Mouse (Mus musculus) lung, embryonic 16.5 days (tissue): ENCODE results near the gene Tmem210. TPM values are rescaled to one million over a fixed set of nuclear protein-coding genes. Genes with fewer than 3 reads are reported as not detected.

Experiments
- ATAC-seq: fragments of 200-750 bp; cut with Nextera tagmentation; 2 replicates; pipeline ENCODE4 v1.8.0; 2017; ENCODE audit warnings: low read depth, mild to moderate bottlenecking, moderate library complexity
- H3K27ac ChIP-seq: fragments of 300-500 bp; sonication (generic); 2 replicates; pipeline ENCODE4 v1.5.1; 2014; ENCODE audit warnings: mild to moderate bottlenecking, control low read depth, low read length
- H3K27me3 ChIP-seq: fragments of 300-500 bp; sonication (generic); 2 replicates; pipeline ENCODE4 v1.6.1; 2014; ENCODE audit warnings: low read depth, low read length, mixed read lengths; ENCODE audit not compliant: control insufficient read depth, insufficient read depth
- H3K36me3 ChIP-seq: fragments of 300-500 bp; sonication (generic); 2 replicates; pipeline ENCODE4 v1.6.1; 2014; ENCODE audit warnings: low read length; ENCODE audit not compliant: control insufficient read depth, insufficient read depth
- H3K4me1 ChIP-seq: fragments of 300-500 bp; sonication (generic); replicated peaks from 2 replicates; pipeline ENCODE4 v1.6.1; 2014; ENCODE audit warnings: low read length, mixed read lengths; ENCODE audit not compliant: control insufficient read depth, insufficient read depth
- H3K4me2 ChIP-seq: fragments of 300-500 bp; sonication (generic); 2 replicates; pipeline ENCODE4 v1.6.1; 2014; ENCODE audit warnings: low read depth, low read length, control low read depth
- H3K4me3 ChIP-seq: fragments of 300-500 bp; sonication (generic); 2 replicates; pipeline ENCODE4 v1.5.1; 2014; ENCODE audit warnings: mild to moderate bottlenecking, low read length, control low read depth
- H3K9ac ChIP-seq: fragments of 300-500 bp; sonication (generic); 2 replicates; pipeline ENCODE4 v1.6.1; 2014; ENCODE audit warnings: low read length, control low read depth
- H3K9me3 ChIP-seq: fragments of 300-500 bp; sonication (generic); 2 replicates; pipeline ENCODE4 v1.6.1; 2016; ENCODE audit warnings: low read length; ENCODE audit not compliant: control insufficient read depth
- WGBS: fragments of 180-500 bp; shearing (Covaris S2); extraction: QIAGEN DNeasy Blood & Tissue Kit; methylation state at CpG from one replicate; pipeline ENCODE4 v1.1.7; 2014; 5-methylcytosine and 5-hydroxymethylcytosine counted together
- polyA plus RNA-seq: library from polyadenylated mRNA; unstranded; fragments of >200 nt; fragmentation: Nextera tagmentation; extraction: Ambion mirVana; gene quantifications from 2 replicates; pipeline ENCODE4 v1.2.1, GENCODE M21; 2015

Gene Tmem210
- polyA plus RNA-seq = not detected in 2 replicates

DNA sequence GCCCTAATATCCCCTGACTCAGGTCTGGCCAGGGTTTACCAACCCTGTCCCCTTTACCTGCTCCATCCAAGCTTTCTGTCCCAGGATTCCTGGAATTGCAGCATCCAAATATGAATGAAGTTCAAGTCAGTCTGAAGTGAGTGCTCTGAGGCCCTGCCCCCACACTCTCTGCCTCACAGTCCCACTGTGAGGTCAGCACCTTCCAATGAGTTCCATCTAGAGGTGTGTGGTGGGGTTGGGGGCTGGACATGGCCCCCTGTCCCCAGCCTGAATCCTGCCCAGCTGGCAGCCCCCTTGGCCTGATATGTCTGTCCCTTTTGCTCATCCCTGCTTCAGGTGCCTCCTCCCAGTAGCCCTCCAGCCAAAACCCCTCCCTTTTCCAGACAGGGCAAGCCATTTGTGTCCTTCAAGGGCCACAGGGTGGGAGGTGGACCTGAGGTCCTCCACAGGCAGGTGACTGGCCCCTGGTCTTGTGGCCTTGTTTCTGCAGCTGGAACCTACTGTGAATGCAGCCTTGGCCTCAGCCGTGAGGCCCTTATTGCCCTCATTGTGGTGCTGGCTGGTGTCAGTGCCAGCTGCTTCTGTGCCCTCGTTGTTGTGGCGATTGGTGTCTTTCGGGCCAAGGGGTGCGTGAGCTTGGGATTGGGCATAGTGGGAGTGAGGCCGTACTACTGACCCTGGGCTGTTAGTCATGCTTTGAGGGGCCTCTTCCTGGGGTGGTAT is at the start of gene Tmem210:
Gene Tmem210 (plus strand): TSS at position 219 of the 723 bp plus-strand sequence.
- Histone ChIP-seq H3K4me3 (no peak within 1 kb of the TSS), H3K4me2 (peak within 1 kb of the TSS; percentile 30), H3K9ac (no peak within 1 kb of the TSS), H3K27ac (peak within 1 kb of the TSS; percentile 92), H3K9me3 (no peaks in the 10 kb centered on the region), H3K4me1 (peaks cover 29% of the 10 kb centered on the region), H3K36me3 (peaks cover 25% of the 10 kb centered on the region), H3K27me3 (peaks cover 44% of the 10 kb centered on the region)
- no peak for ATAC-seq
- 82% methylated on average over 6 of the region's 6 CpGs for WGBS

DNA sequence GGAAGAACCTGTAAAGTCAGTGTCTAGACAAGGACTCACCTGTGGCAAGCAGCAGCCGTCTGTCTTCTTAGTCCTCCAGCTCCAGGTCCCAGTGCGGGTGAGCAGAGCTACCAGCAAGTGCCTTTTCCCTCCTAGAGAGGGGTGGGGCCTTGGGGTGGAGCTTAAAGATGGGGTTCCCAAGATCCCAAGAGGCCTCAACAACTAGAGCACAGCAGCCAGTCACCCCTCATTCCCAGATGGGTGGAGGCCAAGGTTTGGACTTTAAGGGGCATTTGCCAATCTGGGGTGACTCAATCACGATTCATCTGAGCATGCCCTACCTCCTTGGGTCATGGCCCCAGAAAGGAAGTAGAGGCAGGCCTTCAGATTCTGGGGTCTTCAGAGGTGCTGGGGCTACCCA is 48.2 kb upstream of the Tmem210 start:
- no peak overlapping the region for H3K4me3 ChIP-seq
- ATAC-seq = no peak
- peaks cover 8% of the 10 kb centered on the region for H3K4me1 ChIP-seq
- H3K4me2 ChIP-seq = no peak overlapping the region
- no peak overlapping the region for H3K27ac ChIP-seq
- H3K36me3 ChIP-seq = no peaks in the 10 kb centered on the region
- no peak overlapping the region for H3K9ac ChIP-seq
- WGBS = 79% methylated on average over 3 of the region's 3 CpGs
- H3K9me3 ChIP-seq = no peaks in the 10 kb centered on the region
- H3K27me3 ChIP-seq = peaks cover 19% of the 10 kb centered on the region

DNA sequence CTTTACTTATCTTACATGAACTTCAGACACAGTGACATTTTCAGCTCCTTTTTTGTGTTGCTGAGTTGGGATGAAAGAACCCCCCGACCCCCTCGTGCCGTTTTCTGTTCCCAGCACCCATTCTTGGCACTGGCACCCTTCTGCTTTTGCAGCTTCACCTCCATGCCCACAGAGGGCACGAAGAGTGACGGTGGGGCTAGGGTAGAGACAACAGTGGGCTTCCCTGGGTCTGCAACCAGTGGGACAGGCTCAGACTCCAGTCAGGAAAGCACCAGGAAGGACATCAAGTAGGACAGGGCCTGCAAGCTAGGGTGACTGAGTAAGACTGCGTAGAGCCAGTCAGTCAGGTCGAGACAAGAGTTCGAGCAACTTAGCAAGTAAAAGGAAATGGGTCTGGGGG is 47.6 kb upstream of the Tmem210 start:
- ATAC-seq = peak; percentile 3; the same call in 1 of the 2 replicates
- H3K36me3 ChIP-seq = no peaks in the 10 kb centered on the region
- H3K4me1 ChIP-seq = peaks cover 8% of the 10 kb centered on the region
- no peak overlapping the region for H3K27ac ChIP-seq
- 41% methylated on average over 8 of the region's 8 CpGs for WGBS
- peak overlapping the region; percentile 96 for H3K4me2 ChIP-seq
- H3K9me3 ChIP-seq = no peaks in the 10 kb centered on the region
- peak overlapping the region; percentile 40 for H3K4me3 ChIP-seq
- H3K27me3 ChIP-seq = peaks cover 19% of the 10 kb centered on the region
- peak overlapping the region; percentile 58 for H3K9ac ChIP-seq

DNA sequence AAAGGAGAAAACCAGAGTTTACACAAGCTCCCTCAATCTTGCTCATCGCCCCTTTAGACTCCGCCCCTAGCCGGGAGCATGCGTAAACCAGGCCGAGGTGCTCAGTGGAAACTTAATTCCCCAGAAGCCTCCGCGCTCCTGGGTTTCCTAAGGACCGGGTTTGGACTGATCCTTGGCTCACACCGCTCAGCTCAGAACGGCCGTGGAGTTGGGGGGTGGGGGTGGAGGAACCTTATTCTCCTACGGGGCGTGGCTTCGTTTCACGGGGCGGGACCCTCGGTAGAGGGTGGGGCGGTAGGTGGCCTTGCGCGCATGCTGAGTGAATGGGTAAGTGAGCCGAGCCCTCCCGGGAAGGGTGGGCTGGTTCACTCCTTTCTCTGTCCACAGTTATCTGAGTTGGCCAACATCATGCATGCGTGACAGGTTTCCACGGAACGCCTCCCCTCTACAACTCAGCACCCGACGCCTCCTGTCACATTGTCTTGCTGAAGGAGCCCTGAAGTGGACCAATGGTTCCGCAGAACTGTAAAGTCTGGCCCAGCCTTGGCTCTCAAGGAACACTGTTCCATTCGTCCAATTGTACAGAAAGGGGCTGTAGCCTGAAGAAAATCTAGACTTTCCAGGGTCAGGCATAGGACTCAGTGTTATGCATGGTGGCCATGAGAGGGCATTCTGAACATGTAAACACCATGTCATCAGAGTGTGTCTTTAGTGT is 47.1 kb upstream of the Tmem210 start:
- H3K27ac ChIP-seq = no peak overlapping the region
- H3K4me3 ChIP-seq = peak overlapping the region; percentile 40
- H3K9me3 ChIP-seq = no peaks in the 10 kb centered on the region
- peak overlapping the region; percentile 58 for H3K9ac ChIP-seq
- peak overlapping the region; percentile 96 for H3K4me2 ChIP-seq
- H3K27me3 ChIP-seq = peaks cover 19% of the 10 kb centered on the region
- H3K36me3 ChIP-seq = no peaks in the 10 kb centered on the region
- H3K4me1 ChIP-seq = peaks cover 8% of the 10 kb centered on the region
- 2% methylated on average over 29 of the region's 29 CpGs for WGBS
- ATAC-seq = peak; percentile 88

DNA sequence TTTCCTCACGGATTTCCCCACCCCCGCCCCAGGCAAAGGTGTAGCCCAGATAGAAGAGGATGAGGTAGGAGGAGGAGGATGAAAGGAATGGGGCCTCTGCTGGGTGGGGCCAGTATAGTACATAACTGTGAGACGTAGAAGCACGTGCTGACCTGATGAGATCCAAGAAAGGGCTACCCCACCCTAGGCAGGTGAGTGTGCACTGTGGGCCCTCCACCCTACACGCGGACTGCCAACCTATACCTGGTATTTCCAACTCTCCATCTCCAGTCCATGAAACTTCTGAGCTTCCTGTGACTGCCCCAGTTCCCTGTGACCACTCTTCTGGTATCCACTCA is 46.5 kb upstream of the Tmem210 start:
- peak; percentile 15 for ATAC-seq
- peak overlapping the region; percentile 60 for H3K4me3 ChIP-seq
- H3K9ac ChIP-seq = peak overlapping the region; percentile 66
- no peak overlapping the region for H3K27ac ChIP-seq
- H3K27me3 ChIP-seq = peaks cover 19% of the 10 kb centered on the region
- 13% methylated on average over 6 of the region's 6 CpGs for WGBS
- peaks cover 8% of the 10 kb centered on the region for H3K4me1 ChIP-seq
- no peaks in the 10 kb centered on the region for H3K36me3 ChIP-seq
- H3K4me2 ChIP-seq = peak overlapping the region; percentile 96
- no peaks in the 10 kb centered on the region for H3K9me3 ChIP-seq

DNA sequence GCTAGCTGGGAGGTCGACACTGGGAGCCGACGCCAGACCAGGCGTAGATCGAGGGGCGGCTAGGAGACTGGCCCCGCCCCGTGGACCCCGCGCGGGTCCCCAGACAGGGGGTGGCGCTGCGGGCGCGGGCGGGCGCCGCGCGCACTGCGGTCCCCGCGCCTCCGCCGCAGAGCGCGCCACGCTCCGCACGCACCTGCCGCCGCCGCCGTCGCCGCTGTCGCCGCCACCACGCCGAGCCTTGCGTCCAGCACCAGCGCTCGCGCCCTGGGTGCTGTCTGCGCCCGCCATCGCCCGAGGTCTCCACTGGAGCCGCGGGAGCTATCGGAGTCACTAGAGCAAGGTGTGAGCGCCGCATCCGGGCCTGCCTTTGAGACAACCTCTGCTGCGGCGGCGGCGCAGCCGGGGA is 45.8 kb upstream of the Tmem210 start, which contains the start of the genes Rnf208 and Cysrt1:
Gene Rnf208 (plus strand): TSS at position 155 of the 406 bp plus-strand sequence.
Gene Cysrt1 (minus strand): TSS at position 352 of the 406 bp plus-strand sequence.
- Histone ChIP-seq H3K9me3 (no peaks in the 10 kb centered on the region), H3K27me3 (peaks cover 19% of the 10 kb centered on the region), H3K4me3 (peak within 1 kb of the TSS; percentile 60), H3K36me3 (no peaks in the 10 kb centered on the region), H3K4me1 (peaks cover 8% of the 10 kb centered on the region), H3K4me2 (peak within 1 kb of the TSS; percentile 96), H3K9ac (peak within 1 kb of the TSS; percentile 66), H3K27ac (no peak within 1 kb of the TSS)
- ATAC-seq = no peak
- 2% methylated on average over 46 of the region's 59 CpGs for WGBS

DNA sequence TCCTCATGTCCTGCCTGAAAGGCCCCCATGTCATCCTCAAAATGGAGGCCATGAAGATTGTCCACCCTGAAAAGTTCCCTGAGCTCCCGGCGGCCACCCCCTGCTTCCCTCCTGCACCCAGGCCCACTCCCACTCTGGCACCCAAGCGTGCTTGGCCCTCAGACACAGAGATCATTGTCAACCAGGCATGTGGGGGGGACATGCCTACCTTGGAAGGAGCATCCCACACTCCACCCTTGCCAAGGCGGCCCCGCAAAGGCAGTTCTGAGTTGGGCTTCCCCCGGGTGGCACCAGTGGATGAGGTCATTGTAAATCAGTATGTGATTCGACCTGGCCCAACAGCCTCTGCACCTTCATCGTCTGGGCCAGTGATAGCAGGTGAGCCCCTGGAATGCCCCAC is 44.6 kb upstream of the Tmem210 start:
- H3K9ac ChIP-seq = no peak overlapping the region
- 0 out of 2 replicates have a peak, but pooled peaks cover 5% of the 10 kb centered on the region for H3K36me3 ChIP-seq
- no peak overlapping the region for H3K4me2 ChIP-seq
- H3K4me1 ChIP-seq = peaks cover 8% of the 10 kb centered on the region
- WGBS = 68% methylated on average over 8 of the region's 8 CpGs
- no peak overlapping the region for H3K4me3 ChIP-seq
- peaks cover 19% of the 10 kb centered on the region for H3K27me3 ChIP-seq
- no peaks in the 10 kb centered on the region for H3K9me3 ChIP-seq
- ATAC-seq = no peak
- H3K27ac ChIP-seq = no peak overlapping the region

DNA sequence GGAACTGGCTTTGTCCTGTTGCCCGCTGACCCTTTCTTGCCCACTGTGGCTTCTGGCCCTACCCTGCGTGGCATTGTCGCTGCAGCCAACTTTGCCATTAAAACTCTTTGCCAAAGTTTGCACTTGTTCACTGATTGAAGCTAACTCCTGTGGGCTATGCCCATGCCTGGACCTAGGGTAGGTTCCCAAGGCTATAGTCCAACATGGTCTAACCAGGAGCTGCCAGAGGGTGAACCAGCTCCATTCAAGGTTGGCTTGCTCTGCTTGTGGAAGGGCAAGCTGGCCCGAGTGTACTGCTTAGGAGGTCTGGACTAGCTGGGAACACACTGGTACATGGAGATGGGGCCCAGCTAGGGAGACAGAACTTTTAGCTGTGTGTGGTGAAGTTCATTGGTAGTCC is 43.8 kb upstream of the Tmem210 start:
- Histone ChIP-seq H3K27ac (no peak overlapping the region), H3K27me3 (peaks cover 19% of the 10 kb centered on the region), H3K4me3 (no peak overlapping the region), H3K9ac (no peak overlapping the region), H3K36me3 (peaks cover 8% of the 10 kb centered on the region; the same call in 1 of the 2 replicates), H3K9me3 (no peaks in the 10 kb centered on the region), H3K4me1 (peaks cover 8% of the 10 kb centered on the region), H3K4me2 (no peak overlapping the region)
- no peak for ATAC-seq
- 85% methylated on average over 4 of the region's 4 CpGs for WGBS
